Comparison of ENCODE assay signal across 14 mouse cellular contexts in the genomic region with DNA sequence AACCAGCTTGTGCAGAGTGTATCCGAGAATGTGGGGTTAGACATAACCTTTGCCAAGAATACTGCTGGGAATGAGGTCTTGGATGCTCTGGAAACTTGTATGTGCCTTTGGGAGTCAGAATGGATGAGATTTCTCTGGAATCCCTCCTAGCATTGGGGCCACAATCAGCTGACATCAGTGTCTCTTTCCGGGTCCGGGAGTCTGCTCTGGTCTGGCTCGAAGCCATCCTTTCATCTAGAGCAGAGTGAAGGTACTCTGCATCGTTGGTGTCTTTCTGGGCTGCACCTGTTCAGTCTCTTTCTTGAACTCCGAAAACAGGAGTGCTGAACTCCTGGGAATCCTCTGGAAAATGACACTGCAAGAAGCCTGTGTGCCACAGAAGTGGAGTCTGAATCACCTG. TPM values are rescaled to one million over a fixed set of nuclear protein-coding genes. Genes with fewer than 3 reads are reported as not detected.
DNase-seq lines count a peak whose midpoint lies in the region; ATAC-seq and TF ChIP-seq lines count a peak whose summit lies in the region.
"Had no signal": no experiment of that assay in that cellular context is flagged by ENCODE, and none has a peak within 500 bp of the region (broad histone marks: within the 10 kb centered on the region; RNA-seq: fewer than 3 reads in every experiment).

No protein-coding gene starts in this region.

- WGBS in heart, embryonic 13.5 days, result 44% methylated on average over 6 of the region's 6 CpGs
- 79% methylated on average over 6 of the region's 6 CpGs for WGBS in kidney, embryonic 14.5 days
- 68% methylated on average over 6 of the region's 6 CpGs for WGBS in midbrain, postnatal 0 days
- WGBS in midbrain, embryonic 10.5 days, result 76% methylated on average over 6 of the region's 6 CpGs
- 58% methylated on average over 6 of the region's 6 CpGs for WGBS in stomach, embryonic 16.5 days

- no peaks in the 10 kb centered on the region for H3K9me3 ChIP-seq in heart, embryonic 13.5 days
- H3K9me3 ChIP-seq in kidney, embryonic 14.5 days (ENCODE audit: control insufficient read depth, low read length), result no peaks in the 10 kb centered on the region
- H3K9me3 ChIP-seq in midbrain, postnatal 0 days (ENCODE audit: low read length), result no peaks in the 10 kb centered on the region
- H3K9me3 ChIP-seq in midbrain, embryonic 10.5 days (replicated peaks), result no peaks in the 10 kb centered on the region
- no peaks in the 10 kb centered on the region for H3K9me3 ChIP-seq in stomach, embryonic 16.5 days (replicated peaks; ENCODE audit: control insufficient read depth, low read length)
- H3K9me3 ChIP-seq: forebrain, embryonic 13.5 days; liver, embryonic 13.5 days; midbrain, embryonic 12.5 days had no signal

- no peak for ATAC-seq in heart, embryonic 13.5 days (ENCODE audit: extremely low read depth, insufficient number of reproducible peaks, low FRiP score, low TSS enrichment)
- no peak for ATAC-seq in kidney, embryonic 14.5 days (ENCODE audit: low FRiP score, low TSS enrichment)
- ATAC-seq in midbrain, postnatal 0 days (ENCODE audit: low FRiP score), result no peak
- no peak for ATAC-seq in stomach, embryonic 16.5 days (ENCODE audit: insufficient read depth, low FRiP score)
- ATAC-seq: forebrain, embryonic 13.5 days had no signal

- H3K27ac ChIP-seq in heart, embryonic 13.5 days (replicated peaks), result no peak overlapping the region
- H3K27ac ChIP-seq in kidney, embryonic 14.5 days (ENCODE audit: low read depth, low read length), result no peak overlapping the region
- H3K27ac ChIP-seq in midbrain, postnatal 0 days (ENCODE audit: low read depth, low read length), result no peak overlapping the region
- H3K27ac ChIP-seq in midbrain, embryonic 10.5 days (replicated peaks), result no peak overlapping the region
- no peak overlapping the region for H3K27ac ChIP-seq in stomach, embryonic 16.5 days (ENCODE audit: low read length)
- H3K27ac ChIP-seq: forebrain, embryonic 13.5 days; liver, embryonic 13.5 days; midbrain, embryonic 12.5 days had no signal

- H3K36me3 ChIP-seq in heart, embryonic 13.5 days, result no peaks in the 10 kb centered on the region
- H3K36me3 ChIP-seq in kidney, embryonic 14.5 days (ENCODE audit: control insufficient read depth, insufficient read depth, low read length), result no peaks in the 10 kb centered on the region
- no peaks in the 10 kb centered on the region for H3K36me3 ChIP-seq in midbrain, postnatal 0 days (ENCODE audit: insufficient read depth, low read length)
- no peaks in the 10 kb centered on the region for H3K36me3 ChIP-seq in midbrain, embryonic 10.5 days
- no peaks in the 10 kb centered on the region for H3K36me3 ChIP-seq in stomach, embryonic 16.5 days (ENCODE audit: control insufficient read depth, insufficient read depth, low read length)
- H3K36me3 ChIP-seq: liver, embryonic 13.5 days; midbrain, embryonic 12.5 days had no signal

- DNase-seq in heart, adult 9 months (ENCODE audit: low spot score in 2 of 2), result no peak
- peak; percentile 31 for DNase-seq in kidney, adult 18-20 months
- DNase-seq in midbrain, postnatal 0 days (ENCODE audit: low spot score), result no peak
- no peak for DNase-seq in midbrain, embryonic 10.5 days (ENCODE audit: low spot score)
- DNase-seq in left cerebral cortex, adult 18-20 months (ENCODE audit: low spot score in 2 of 2), result no peak
- DNase-seq: embryo, embryonic 11 days; layer of hippocampus, postnatal 36 days; left cerebral cortex, postnatal 4 days; liver, embryonic 13.5 days had no signal

- peak overlapping the region; percentile 97 for H3K4me2 ChIP-seq in heart, embryonic 13.5 days
- H3K4me2 ChIP-seq in kidney, embryonic 14.5 days (replicated peaks; ENCODE audit: low read depth, low read length), result no peak overlapping the region
- H3K4me2 ChIP-seq in midbrain, postnatal 0 days (ENCODE audit: low read depth, low read length, poor library complexity, severe bottlenecking), result peak overlapping the region; percentile 4; the same call in 1 of the 2 replicates
- peak overlapping the region; percentile 97 for H3K4me2 ChIP-seq in stomach, embryonic 16.5 days (ENCODE audit: low read depth, low read length)

- H3K27me3 ChIP-seq in heart, embryonic 13.5 days (replicated peaks), result peaks cover 25% of the 10 kb centered on the region
- H3K27me3 ChIP-seq in kidney, embryonic 14.5 days (ENCODE audit: control insufficient read depth, insufficient read depth, low read length), result peaks cover 5% of the 10 kb centered on the region; the same call in 1 of the 2 replicates
- peaks cover 18% of the 10 kb centered on the region; the same call in 1 of the 2 replicates for H3K27me3 ChIP-seq in midbrain, postnatal 0 days (ENCODE audit: insufficient read depth, low read length)
- peaks cover 56% of the 10 kb centered on the region for H3K27me3 ChIP-seq in midbrain, embryonic 10.5 days (ENCODE audit: low read depth, poor library complexity, severe bottlenecking)
- no peaks in the 10 kb centered on the region for H3K27me3 ChIP-seq in stomach, embryonic 16.5 days (ENCODE audit: control insufficient read depth, insufficient read depth, low read length)

- no peak overlapping the region for H3K9ac ChIP-seq in heart, embryonic 13.5 days
- H3K9ac ChIP-seq in kidney, embryonic 14.5 days (ENCODE audit: low read depth, low read length), result no peak overlapping the region
- no peak overlapping the region for H3K9ac ChIP-seq in midbrain, postnatal 0 days (replicated peaks; ENCODE audit: low read length, poor library complexity, severe bottlenecking)
- no peak overlapping the region for H3K9ac ChIP-seq in stomach, embryonic 16.5 days (ENCODE audit: low read length)
- H3K9ac ChIP-seq: forebrain, embryonic 13.5 days; liver, embryonic 13.5 days; midbrain, embryonic 12.5 days had no signal

- peaks cover 32% of the 10 kb centered on the region for H3K4me1 ChIP-seq in heart, embryonic 13.5 days
- no peaks in the 10 kb centered on the region for H3K4me1 ChIP-seq in kidney, embryonic 14.5 days (ENCODE audit: control insufficient read depth, insufficient read depth, low read length)
- H3K4me1 ChIP-seq in midbrain, postnatal 0 days (ENCODE audit: insufficient read depth, low read length), result peaks cover 7% of the 10 kb centered on the region; the same call in 1 of the 2 replicates
- H3K4me1 ChIP-seq in midbrain, embryonic 10.5 days, result peaks cover 12% of the 10 kb centered on the region
- H3K4me1 ChIP-seq in stomach, embryonic 16.5 days (ENCODE audit: control insufficient read depth, insufficient read depth, low read length), result peaks cover 8% of the 10 kb centered on the region

- peak overlapping the region; percentile 75 for H3K4me3 ChIP-seq in heart, embryonic 13.5 days
- no peak overlapping the region for H3K4me3 ChIP-seq in kidney, embryonic 14.5 days (ENCODE audit: low read length)
- H3K4me3 ChIP-seq in midbrain, postnatal 0 days (ENCODE audit: low read depth, low read length), result no peak overlapping the region
- H3K4me3 ChIP-seq in midbrain, embryonic 10.5 days, result no peak overlapping the region
- peak overlapping the region; percentile 70; the same call in 1 of the 2 replicates for H3K4me3 ChIP-seq in stomach, embryonic 16.5 days (replicated peaks; ENCODE audit: low read length)
- H3K4me3 ChIP-seq: forebrain, embryonic 13.5 days had no signal

- TF ChIP-seq CTCF in midbrain, postnatal 0 days (IDR thresholded peaks at IDR 0.05), result no peak

RNA-seq across cellular contexts. Expression of a gene that starts 1.3 kb away (rescaled TPM):
- 13.2 and 13.3 TPM in 2 replicates for polyA plus RNA-seq in heart, embryonic 13.5 days (2015; fragmentation: Nextera tagmentation; extraction: Ambion mirVana)
- polyA plus RNA-seq in kidney, embryonic 14.5 days (2014; fragmentation: Nextera tagmentation; extraction: Ambion mirVana), result 7.7 and 15.0 TPM in 2 replicates
- total RNA-seq in midbrain, postnatal 0 days (2014; rRNA removed), result 17.0 and 18.6 TPM in 2 replicates
- 11.1 and 13.3 TPM in 2 replicates for polyA plus RNA-seq in midbrain, postnatal 0 days (2015; fragmentation: Nextera tagmentation; extraction: Ambion mirVana)
- 1.6 and 1.9 TPM in 2 replicates for polyA plus RNA-seq in midbrain, embryonic 10.5 days (2016; fragmentation: Nextera tagmentation; extraction: Ambion mirVana)
- polyA plus RNA-seq in stomach, embryonic 16.5 days (2015; fragmentation: Nextera tagmentation; extraction: Ambion mirVana), result 20.9 and 22.8 TPM in 2 replicates
- 10 to 100 TPM; 67.4 to 85.3 TPM for total RNA-seq in left cerebral cortex, adult 18-20 months (2021)

Comparison
In these comparisons a context has a peak if more than half of its experiments do, and no peak if none do; other contexts are left out.
1. H3K4me3 ChIP-seq: peak in heart, embryonic 13.5 days (single experiment) and stomach, embryonic 16.5 days (single experiment); none in kidney, embryonic 14.5 days (single experiment), midbrain, postnatal 0 days (single experiment) and midbrain, embryonic 10.5 days (single experiment).